Mouse (Mus musculus) heart, embryonic 15.5 days (tissue): ENCODE measurements around the gene Rexo1. TPM values are rescaled to one million over a fixed set of nuclear protein-coding genes. Genes with fewer than 3 reads are reported as not detected.
A peak's percentile ranks its signal among the peaks of the same experiment; 100 is the strongest.
"Not testable (repeated sequence)": the region's sequence is repeated elsewhere in the genome, so short reads cannot be mapped to it uniquely, and the experiment has no call there.

ENCODE experiments used
- ATAC-seq: fragments of 200-750 bp; cut with Nextera tagmentation; replicated peaks from 2 replicates; pipeline ENCODE4 v1.8.0; 2017; ENCODE audit warnings: low read depth, moderate TSS enrichment; ENCODE audit not compliant: insufficient number of reproducible peaks, insufficient read depth, low FRiP score
- H3K27ac ChIP-seq: fragments of 300-500 bp; sonication (generic); 2 replicates; pipeline ENCODE4 v1.5.1; 2015; ENCODE audit warnings: mild to moderate bottlenecking, inconsistent platforms
- H3K27me3 ChIP-seq: fragments of 300-500 bp; sonication (generic); 2 replicates; pipeline ENCODE4 v1.6.1; 2015; ENCODE audit warnings: inconsistent platforms
- H3K36me3 ChIP-seq: fragments of 300-500 bp; sonication (generic); 2 replicates; pipeline ENCODE4 v1.6.1; 2015; ENCODE audit warnings: mild to moderate bottlenecking, inconsistent platforms
- H3K4me1 ChIP-seq: fragments of 300-500 bp; sonication (generic); replicated peaks from 2 replicates; pipeline ENCODE4 v1.6.1; 2015; ENCODE audit warnings: inconsistent platforms
- H3K4me2 ChIP-seq: fragments of 300-500 bp; sonication (generic); 2 replicates; pipeline ENCODE4 v1.6.1; 2015; ENCODE audit warnings: inconsistent platforms, mild to moderate bottlenecking, moderate library complexity
- H3K4me3 ChIP-seq: fragments of 300-500 bp; sonication (generic); 2 replicates; pipeline ENCODE4 v1.5.1; 2015; ENCODE audit warnings: mild to moderate bottlenecking, inconsistent platforms
- H3K9ac ChIP-seq: fragments of 300-500 bp; sonication (generic); 2 replicates; pipeline ENCODE4 v1.6.1; 2015; ENCODE audit warnings: mild to moderate bottlenecking, inconsistent platforms
- H3K9me3 ChIP-seq: fragments of 300-500 bp; sonication (generic); replicated peaks from 2 replicates; pipeline ENCODE4 v1.6.1; 2016; ENCODE audit warnings: inconsistent platforms
- WGBS: fragments of 180-500 bp; shearing (Covaris S2); methylation state at CpG from one replicate; pipeline ENCODE4 v1.1.7; 2015; ENCODE audit warnings: mixed read lengths; 5-methylcytosine and 5-hydroxymethylcytosine counted together
- polyA plus RNA-seq: library from polyadenylated mRNA; unstranded; fragments of >200 nt; fragmentation: Nextera tagmentation; extraction: Ambion mirVana; gene quantifications from 2 replicates; pipeline ENCODE4 v1.2.1, GENCODE M21; 2015

The Rexo1 gene
- 13.6 and 20.2 TPM in 2 replicates for polyA plus RNA-seq

- Histone ChIP-seq H3K27ac (peak within 1 kb of the TSS; percentile 90), H3K27me3 (no peaks in the 10 kb centered on the region), H3K9me3 (no peaks in the 10 kb centered on the region), H3K9ac (peak within 1 kb of the TSS; percentile 99), H3K4me2 (peak within 1 kb of the TSS; percentile 91), H3K4me3 (peak within 1 kb of the TSS; percentile 84), H3K4me1 (peaks cover 46% of the 10 kb centered on the region), H3K36me3 (no peaks in the 10 kb centered on the region)
- under 1% methylated on average over 72 of the region's 72 CpGs for WGBS
- ATAC-seq: peak; percentile 75
Measured at GRCm38 (mm10) chr10:80561116-80561944, at the start of gene Rexo1. TSS of gene Rexo1 (minus strand) at chr10:80561560.

DNA sequence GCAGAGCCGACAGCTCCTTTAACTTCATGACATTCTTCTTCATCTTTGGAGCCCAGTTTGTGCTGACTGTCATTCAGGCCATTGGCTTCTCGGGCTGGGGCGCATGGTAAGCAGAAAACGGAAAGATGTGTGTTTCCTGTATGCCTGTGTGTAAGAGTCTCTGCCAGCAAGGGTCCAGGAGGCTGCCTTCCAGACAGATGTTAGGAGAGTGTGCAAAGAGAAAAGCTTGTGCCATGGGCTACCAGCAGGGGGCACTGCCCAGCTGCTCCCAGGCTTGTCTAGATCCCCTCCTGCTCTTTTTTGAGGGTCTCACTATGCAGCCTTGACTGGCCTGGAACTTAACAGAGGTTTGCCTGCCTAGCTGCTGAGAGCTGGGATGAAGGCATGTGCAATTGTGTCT is 49.7 kb upstream of the Rexo1 start:
- no peaks in the 10 kb centered on the region for H3K9me3 ChIP-seq
- H3K4me1 ChIP-seq: 0 out of 2 replicates have a peak, but pooled peaks cover 3% of the 10 kb centered on the region
- peaks cover 66% of the 10 kb centered on the region for H3K36me3 ChIP-seq
- no peak overlapping the region for H3K9ac ChIP-seq
- no peaks in the 10 kb centered on the region for H3K27me3 ChIP-seq
- 0 out of 2 replicates have a peak, but pooled peaks have one; percentile 25 for ATAC-seq
- no peak overlapping the region for H3K27ac ChIP-seq
- 46% methylated on average over 4 of the region's 4 CpGs for WGBS
- no peak overlapping the region for H3K4me2 ChIP-seq
- H3K4me3 ChIP-seq: no peak overlapping the region

DNA sequence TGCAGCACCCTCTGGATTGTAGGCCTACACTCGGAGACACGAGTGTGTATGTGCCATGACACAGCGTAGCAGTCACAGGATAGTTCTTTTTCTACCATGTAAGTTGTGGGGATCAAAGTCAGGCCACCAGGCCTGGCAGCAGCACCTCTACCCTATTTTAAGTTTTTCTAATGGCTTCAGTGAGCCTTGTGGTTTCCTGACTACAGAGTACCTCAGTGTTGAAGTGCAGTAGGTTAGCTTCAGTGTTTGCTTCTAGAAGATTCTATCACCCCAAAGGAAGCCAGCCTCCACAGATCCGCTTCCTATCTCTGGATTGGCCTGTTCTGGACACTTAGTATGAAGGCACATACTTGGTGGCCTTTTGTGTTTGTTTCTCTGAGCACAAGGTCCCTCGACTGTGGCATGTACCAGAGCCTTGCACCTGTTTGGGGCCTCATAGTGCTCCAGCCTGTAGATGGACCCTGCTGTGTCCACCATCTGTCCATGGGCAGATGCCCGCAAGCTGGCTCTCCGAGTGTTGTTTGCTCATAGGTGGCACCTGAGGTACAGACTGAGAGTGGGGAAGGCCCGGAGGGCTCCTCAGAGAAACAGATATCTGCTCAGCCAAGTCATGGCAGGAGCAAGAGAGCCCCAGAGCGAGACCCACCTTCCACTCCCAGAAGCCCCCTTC is 48.9 kb upstream of the Rexo1 start:
- H3K36me3 ChIP-seq: peaks cover 58% of the 10 kb centered on the region
- H3K4me3 ChIP-seq: no peak overlapping the region
- H3K4me2 ChIP-seq: no peak overlapping the region
- no peak overlapping the region for H3K9ac ChIP-seq
- H3K27me3 ChIP-seq: no peaks in the 10 kb centered on the region
- WGBS: 88% methylated on average over 9 of the region's 9 CpGs
- ATAC-seq: no peak
- H3K4me1 ChIP-seq: 0 out of 2 replicates have a peak, but pooled peaks cover 3% of the 10 kb centered on the region
- no peaks in the 10 kb centered on the region for H3K9me3 ChIP-seq
- no peak overlapping the region for H3K27ac ChIP-seq

- WGBS: 90% methylated on average over 10 of the region's 10 CpGs
- Histone ChIP-seq H3K9me3 (no peaks in the 10 kb centered on the region), H3K9ac (0 out of 2 replicates have a peak overlapping the region, but pooled peaks have one; percentile 12), H3K4me3 (no peak overlapping the region), H3K27me3 (no peaks in the 10 kb centered on the region), H3K4me2 (no peak overlapping the region), H3K27ac (no peak overlapping the region), H3K36me3 (peaks cover 49% of the 10 kb centered on the region), H3K4me1 (peaks cover 3% of the 10 kb centered on the region; the same call in 1 of the 2 replicates)
- ATAC-seq: no peak
Measured at GRCm38 (mm10) chr10:80609269-80609924, 48.0 kb upstream of the Rexo1 start.

DNA sequence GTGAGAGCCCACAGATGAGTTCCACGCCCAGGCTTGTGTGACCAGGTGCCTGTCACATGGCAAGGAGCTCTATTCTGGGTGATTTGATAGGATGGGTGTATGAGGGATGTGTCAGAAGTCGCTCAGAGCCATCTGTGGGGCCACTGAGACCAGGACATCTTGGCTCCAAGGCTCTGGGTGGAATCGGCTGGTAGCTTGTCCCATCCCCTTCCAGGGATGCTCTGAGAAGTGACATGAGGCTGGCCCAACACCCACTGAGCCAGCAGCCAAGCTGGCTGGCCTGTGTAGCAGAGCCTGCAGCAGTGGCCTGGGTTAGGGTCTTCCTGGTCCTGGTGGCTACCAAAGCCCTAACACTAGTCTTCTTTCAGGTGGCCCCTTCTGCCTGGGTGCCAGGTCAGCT is 47.1 kb upstream of the Rexo1 start:
- Histone ChIP-seq H3K9me3 (no peaks in the 10 kb centered on the region), H3K9ac (no peak overlapping the region), H3K36me3 (peaks cover 42% of the 10 kb centered on the region), H3K27me3 (no peaks in the 10 kb centered on the region), H3K4me3 (no peak overlapping the region), H3K4me1 (peaks cover 11% of the 10 kb centered on the region), H3K27ac (no peak overlapping the region), H3K4me2 (no peak overlapping the region)
- ATAC-seq: no peak
- WGBS: 89% methylated on average over 3 of the region's 3 CpGs

- 93% methylated on average over 34 of the region's 34 CpGs for WGBS
Measured at GRCm38 (mm10) chr10:80606737-80607350, 45.5 kb upstream of the Rexo1 start.

DNA sequence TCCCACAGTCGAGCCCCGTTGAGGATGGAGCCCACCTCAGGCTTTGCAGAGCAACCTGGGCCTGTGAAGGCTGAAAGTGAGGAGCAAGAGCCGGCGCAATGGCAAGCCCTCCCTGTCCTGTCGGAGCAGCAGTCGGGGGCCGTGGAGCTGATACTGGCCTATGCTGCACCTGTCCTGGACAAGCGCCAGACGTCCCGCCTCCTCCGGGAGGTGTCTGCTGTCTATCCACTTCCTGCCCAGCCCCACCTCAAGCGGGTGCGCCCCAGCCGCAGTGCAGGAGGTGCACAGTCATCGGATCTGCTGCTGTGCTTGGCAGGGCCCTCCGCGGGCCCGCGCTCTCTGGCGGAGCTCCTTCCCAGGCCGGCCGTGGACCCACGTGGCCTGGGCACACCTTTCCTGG is 44.9 kb upstream of the Rexo1 start:
- H3K4me2 ChIP-seq: no peak overlapping the region
- no peak overlapping the region for H3K4me3 ChIP-seq
- no peaks in the 10 kb centered on the region for H3K9me3 ChIP-seq
- H3K27ac ChIP-seq: no peak overlapping the region
- ATAC-seq: no peak
- 90% methylated on average over 23 of the region's 23 CpGs for WGBS
- no peaks in the 10 kb centered on the region for H3K27me3 ChIP-seq
- H3K4me1 ChIP-seq: peaks cover 18% of the 10 kb centered on the region
- H3K9ac ChIP-seq: no peak overlapping the region
- H3K36me3 ChIP-seq: peaks cover 30% of the 10 kb centered on the region

More at GRCm38 (mm10) chr10:80606737-80607350, 45.5 kb upstream of the Rexo1 start:
- ATAC-seq: no peak
- Histone ChIP-seq H3K9ac (no peak overlapping the region), H3K4me2 (no peak overlapping the region), H3K4me3 (no peak overlapping the region), H3K27ac (no peak overlapping the region), H3K9me3 (no peaks in the 10 kb centered on the region), H3K27me3 (no peaks in the 10 kb centered on the region), H3K4me1 (peaks cover 18% of the 10 kb centered on the region), H3K36me3 (peaks cover 30% of the 10 kb centered on the region)

DNA sequence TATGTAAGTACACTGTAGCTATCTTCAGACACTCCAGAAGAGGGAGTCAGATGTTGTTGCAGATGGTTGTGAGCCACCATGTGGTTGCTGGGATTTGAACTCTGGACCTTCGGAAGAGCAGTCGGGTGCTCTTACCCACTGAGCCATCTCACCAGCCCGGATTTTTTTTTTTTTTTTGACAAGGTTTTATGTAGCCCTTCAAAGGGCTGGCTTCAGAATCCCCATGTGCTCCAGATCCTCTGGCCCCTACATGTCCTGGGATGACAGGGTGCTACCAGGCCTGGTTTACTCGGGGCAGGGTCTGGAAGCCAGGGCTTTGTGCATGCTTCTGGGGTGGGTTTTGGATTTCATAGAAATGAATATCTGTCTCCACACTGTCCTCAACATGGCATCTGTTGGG is 44.4 kb upstream of the Rexo1 start, which contains the start of gene Gm49322:
Gene Gm49322 (plus strand): TSS at position 301 of the 400 bp plus-strand sequence.
- Histone ChIP-seq H3K4me1 (peaks cover 18% of the 10 kb centered on the region), H3K36me3 (peaks cover 30% of the 10 kb centered on the region)
- H3K9ac ChIP-seq, H3K27me3 ChIP-seq, H3K9me3 ChIP-seq, H3K4me3 ChIP-seq, ATAC-seq, H3K4me2 ChIP-seq, H3K27ac ChIP-seq: not testable (repeated sequence)
- WGBS: 77% methylated on average over 4 of the region's 4 CpGs

DNA sequence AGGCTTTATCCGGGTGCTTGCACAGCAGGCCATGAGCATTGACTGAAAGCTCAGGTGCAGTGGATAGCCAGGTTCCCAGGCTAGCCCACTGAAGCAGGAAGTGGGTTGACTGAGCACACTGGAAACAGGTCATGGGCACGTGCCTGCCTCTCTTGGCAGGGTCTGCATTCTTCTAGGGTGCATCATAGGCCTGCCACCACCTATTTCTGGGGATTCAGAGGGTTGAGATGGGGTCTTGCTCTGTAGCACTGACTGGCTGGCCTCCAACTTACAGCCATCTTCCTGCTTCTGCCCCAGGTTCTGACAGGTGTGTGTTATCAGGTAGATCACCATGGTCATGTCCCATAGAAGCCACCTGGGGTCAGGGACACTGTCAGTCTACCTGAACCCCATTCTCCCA is 43.6 kb upstream of the Rexo1 start:
- ATAC-seq: no peak
- Histone ChIP-seq H3K4me1 (peaks cover 16% of the 10 kb centered on the region), H3K27me3 (no peaks in the 10 kb centered on the region), H3K9me3 (no peaks in the 10 kb centered on the region), H3K4me2 (no peak overlapping the region), H3K9ac (no peak overlapping the region), H3K27ac (no peak overlapping the region), H3K36me3 (peaks cover 28% of the 10 kb centered on the region), H3K4me3 (no peak overlapping the region)
- WGBS: 84% methylated on average over 2 of the region's 2 CpGs

DNA sequence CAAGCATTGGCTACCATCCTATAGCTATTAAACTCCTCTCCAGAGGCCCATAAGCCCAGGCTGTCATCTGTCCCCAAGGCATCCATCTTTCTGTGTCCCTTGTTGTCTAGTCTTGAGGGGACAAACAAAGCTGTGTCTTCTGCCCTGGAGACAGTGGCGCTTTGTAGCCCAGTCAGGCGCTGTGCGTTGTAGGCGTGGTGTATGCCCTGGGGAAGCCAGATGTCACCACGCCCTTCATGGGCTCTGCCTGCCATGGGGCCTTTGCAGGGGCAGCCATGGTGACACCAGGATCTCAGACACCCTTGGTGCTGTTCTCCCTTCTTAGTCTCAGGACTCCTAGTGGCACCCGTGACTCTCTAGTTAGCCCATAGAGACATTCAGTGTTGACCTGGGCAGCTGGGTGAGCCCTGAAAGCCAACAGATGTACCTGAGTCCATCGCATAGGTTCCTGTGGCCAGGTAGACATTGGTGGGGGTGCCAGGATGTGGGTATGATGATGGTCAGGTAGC is 42.7 kb upstream of the Rexo1 start:
- H3K4me3 ChIP-seq: peak overlapping the region; percentile 65
- peak overlapping the region; percentile 84 for H3K4me2 ChIP-seq
- H3K9me3 ChIP-seq: no peaks in the 10 kb centered on the region
- 86% methylated on average over 7 of the region's 7 CpGs for WGBS
- peaks cover 16% of the 10 kb centered on the region for H3K4me1 ChIP-seq
- peak overlapping the region; percentile 88; the same call in 1 of the 2 replicates for H3K27ac ChIP-seq
- H3K36me3 ChIP-seq: peaks cover 19% of the 10 kb centered on the region
- H3K27me3 ChIP-seq: no peaks in the 10 kb centered on the region
- ATAC-seq: no peak
- peak overlapping the region; percentile 67; the same call in 1 of the 2 replicates for H3K9ac ChIP-seq
